Mouse (Mus musculus) embryonic facial prominence, embryonic 12.5 days (tissue): ENCODE measurements around the gene Cd63. TPM values are rescaled to one million over a fixed set of nuclear protein-coding genes. Genes with fewer than 3 reads are reported as not detected.

Source experiments
- ATAC-seq: fragments of 200-750 bp; cut with Nextera tagmentation; 2 replicates; pipeline ENCODE4 v1.8.0; 2017; ENCODE audit not compliant: insufficient number of reproducible peaks, insufficient read depth, low FRiP score, low TSS enrichment
- H3K27ac ChIP-seq: fragments of 300-500 bp; sonication (generic); 2 replicates; pipeline ENCODE4 v1.5.1; 2016; ENCODE audit warnings: mild to moderate bottlenecking
- H3K27me3 ChIP-seq: fragments of 300-500 bp; sonication (generic); 2 replicates; pipeline ENCODE4 v1.6.1; 2016; ENCODE audit warnings: mild to moderate bottlenecking, moderate library complexity
- H3K36me3 ChIP-seq: fragments of 300-500 bp; sonication (generic); 2 replicates; pipeline ENCODE4 v1.6.1; 2016; ENCODE audit warnings: mild to moderate bottlenecking
- H3K4me1 ChIP-seq: fragments of 300-500 bp; sonication (generic); 2 replicates; pipeline ENCODE4 v1.6.1; 2016
- H3K4me2 ChIP-seq: fragments of 300-500 bp; sonication (generic); replicated peaks from 2 replicates; pipeline ENCODE4 v1.6.1; 2016; ENCODE audit warnings: mild to moderate bottlenecking, moderate library complexity
- H3K4me3 ChIP-seq: fragments of 300-500 bp; sonication (generic); 2 replicates; pipeline ENCODE4 v1.5.1; 2016; ENCODE audit warnings: mild to moderate bottlenecking
- H3K9ac ChIP-seq: fragments of 300-500 bp; sonication (generic); 2 replicates; pipeline ENCODE4 v1.6.1; 2016; ENCODE audit warnings: mild to moderate bottlenecking, moderate library complexity
- H3K9me3 ChIP-seq: fragments of 300-500 bp; sonication (generic); 2 replicates; pipeline ENCODE4 v1.6.1; 2016; ENCODE audit warnings: mild to moderate bottlenecking, moderate library complexity
- WGBS: fragments of 180-500 bp; shearing (Covaris S2); methylation state at CpG from one replicate; pipeline ENCODE4 v1.1.7; 2016; 5-methylcytosine and 5-hydroxymethylcytosine counted together
- polyA plus RNA-seq: library from polyadenylated mRNA; unstranded; fragments of >200 nt; fragmentation: Nextera tagmentation; extraction: Ambion mirVana; gene quantifications from 2 replicates; pipeline ENCODE4 v1.2.1, GENCODE M21; 2016

Cd63 gene
- 459 and 465 TPM in 2 replicates for polyA plus RNA-seq

GRCm38 (mm10) chr10:128900698-128901097 lies at the start of gene Cd63:
Gene Cd63, plus strand, starts transcription at chr10:128900989.
- Histone ChIP-seq H3K4me1 (peaks cover 8% of the 10 kb centered on the region), H3K9ac (no peak within 1 kb of the TSS), H3K27ac (no peak within 1 kb of the TSS), H3K4me2 (no peak within 1 kb of the TSS), H3K9me3 (no peaks in the 10 kb centered on the region), H3K36me3 (no peaks in the 10 kb centered on the region), H3K27me3 (peaks cover 12% of the 10 kb centered on the region), H3K4me3 (no peak within 1 kb of the TSS)
- WGBS: 86% methylated on average over 3 of the region's 3 CpGs
- ATAC-seq: no peak

DNA sequence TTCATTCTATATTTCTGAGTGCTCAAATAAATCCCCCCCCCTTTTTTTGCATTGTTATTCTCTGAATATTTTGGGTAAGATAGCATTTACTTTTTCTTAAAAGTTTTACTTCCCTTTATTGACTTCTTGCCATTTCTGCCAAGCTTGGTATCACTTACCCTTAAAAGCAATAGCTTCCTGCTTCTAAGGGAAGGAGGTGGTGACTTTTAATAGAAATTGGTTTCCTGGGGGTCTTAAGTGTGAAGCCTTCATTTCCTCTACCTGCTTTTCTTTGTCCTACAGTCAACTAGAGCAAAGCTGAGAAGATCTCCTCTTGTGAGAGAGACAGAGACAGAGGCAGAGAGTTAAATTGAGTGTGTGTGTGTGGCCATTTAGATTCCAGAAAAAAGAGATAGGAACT lies 39.6 kb upstream of the Cd63 start:
- Histone ChIP-seq H3K4me3 (no peak overlapping the region), H3K36me3 (peaks cover 41% of the 10 kb centered on the region), H3K27me3 (no peaks in the 10 kb centered on the region), H3K9ac (no peak overlapping the region), H3K4me1 (no peaks in the 10 kb centered on the region), H3K27ac (no peak overlapping the region), H3K9me3 (no peaks in the 10 kb centered on the region), H3K4me2 (no peak overlapping the region)
- no peak for ATAC-seq

DNA sequence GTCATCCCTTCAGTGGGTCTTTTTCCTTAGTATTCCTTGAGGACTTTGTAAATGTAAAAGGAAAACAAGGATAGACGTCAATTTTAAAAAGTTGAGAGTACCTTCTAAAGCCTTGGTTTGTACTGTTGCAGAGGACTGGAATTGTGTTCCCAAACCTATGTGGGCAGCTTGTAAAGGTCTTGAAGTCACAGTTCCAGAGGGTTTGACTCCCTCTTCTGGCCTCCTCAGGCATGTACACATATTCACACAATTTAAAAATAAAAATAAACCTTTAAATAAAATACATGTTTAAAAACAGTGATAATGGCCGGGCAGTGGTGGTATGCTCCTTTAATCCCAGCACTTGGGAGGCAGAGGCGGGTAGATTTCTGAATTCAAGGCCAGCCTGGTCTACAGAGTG lies 34.7 kb upstream of the Cd63 start:
- no peaks in the 10 kb centered on the region for H3K27me3 ChIP-seq
- WGBS: 80% methylated on average over 3 of the region's 3 CpGs
- H3K36me3 ChIP-seq: peaks cover 33% of the 10 kb centered on the region
- no peak overlapping the region for H3K4me2 ChIP-seq
- H3K27ac ChIP-seq: no peak overlapping the region
- no peaks in the 10 kb centered on the region for H3K9me3 ChIP-seq
- no peak overlapping the region for H3K4me3 ChIP-seq
- H3K9ac ChIP-seq: no peak overlapping the region
- ATAC-seq: no peak
- no peaks in the 10 kb centered on the region for H3K4me1 ChIP-seq

GRCm38 (mm10) chr10:128866518-128866917 lies 34.3 kb upstream of the Cd63 start:
- peaks cover 35% of the 10 kb centered on the region for H3K36me3 ChIP-seq
- ATAC-seq: no peak
- no peaks in the 10 kb centered on the region for H3K4me1 ChIP-seq
- no peaks in the 10 kb centered on the region for H3K27me3 ChIP-seq
- H3K4me3 ChIP-seq: no peak overlapping the region
- H3K4me2 ChIP-seq: no peak overlapping the region
- H3K9ac ChIP-seq: no peak overlapping the region
- H3K27ac ChIP-seq: no peak overlapping the region
- WGBS: 96% methylated on average over 1 of the region's 1 CpGs
- no peaks in the 10 kb centered on the region for H3K9me3 ChIP-seq

DNA sequence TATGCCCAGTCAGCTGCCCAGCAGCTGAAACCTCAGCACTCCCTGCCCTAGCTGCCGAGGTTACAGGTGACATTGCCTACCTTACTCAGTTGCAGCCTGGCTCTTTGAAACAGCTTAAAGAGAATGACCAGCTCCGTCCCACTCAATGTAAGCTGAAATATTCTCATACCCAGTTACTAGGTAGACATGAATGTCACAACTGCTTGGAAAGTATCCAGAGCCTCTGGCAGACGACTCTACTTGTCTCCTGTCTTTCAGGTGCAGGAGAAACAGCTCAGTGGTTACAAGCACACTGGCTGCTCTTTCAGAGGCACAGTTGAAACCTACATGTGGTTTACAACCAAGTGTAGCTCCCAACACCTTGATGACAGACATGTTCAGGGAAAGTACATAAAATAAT lies 30.4 kb upstream of the Cd63 start:
- Histone ChIP-seq H3K4me2 (no peak overlapping the region), H3K27me3 (no peaks in the 10 kb centered on the region), H3K9me3 (no peaks in the 10 kb centered on the region), H3K27ac (no peak overlapping the region), H3K9ac (no peak overlapping the region), H3K4me1 (no peaks in the 10 kb centered on the region), H3K4me3 (no peak overlapping the region), H3K36me3 (peaks cover 52% of the 10 kb centered on the region)
- ATAC-seq: no peak
- 85% methylated on average over 3 of the region's 3 CpGs for WGBS

- Histone ChIP-seq H3K27me3 (no peaks in the 10 kb centered on the region), H3K9me3 (no peaks in the 10 kb centered on the region), H3K4me1 (no peaks in the 10 kb centered on the region), H3K9ac (no peak overlapping the region), H3K36me3 (peaks cover 49% of the 10 kb centered on the region), H3K27ac (no peak overlapping the region; the same call in 1 of the 2 replicates), H3K4me3 (no peak overlapping the region), H3K4me2 (no peak overlapping the region)
- no peak for ATAC-seq
Observed at GRCm38 (mm10) chr10:128878291-128878690, 22.5 kb upstream of the Cd63 start.

DNA sequence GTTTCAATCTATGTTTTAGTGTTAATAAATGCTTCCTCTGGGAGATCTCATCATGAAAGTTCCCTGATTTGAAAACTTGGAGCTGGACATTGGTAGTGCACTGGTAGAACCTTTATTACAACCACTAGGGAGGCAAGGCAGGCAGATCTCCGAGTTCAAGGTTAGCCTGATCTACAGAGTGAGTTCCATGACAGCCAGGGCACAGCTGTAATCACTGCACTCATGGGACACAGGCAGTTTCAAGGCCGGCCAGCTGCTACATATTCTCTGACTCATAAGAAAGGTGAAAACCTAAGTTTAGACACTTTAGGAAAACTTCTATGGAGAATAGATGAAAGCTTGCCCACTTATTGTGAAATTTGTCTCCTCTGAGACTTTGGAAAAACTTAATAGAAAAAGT lies 22.0 kb upstream of the Cd63 start:
- Histone ChIP-seq H3K36me3 (peaks cover 49% of the 10 kb centered on the region), H3K4me2 (no peak overlapping the region), H3K9ac (no peak overlapping the region), H3K4me1 (no peaks in the 10 kb centered on the region), H3K4me3 (no peak overlapping the region), H3K27ac (no peak overlapping the region), H3K27me3 (no peaks in the 10 kb centered on the region), H3K9me3 (no peaks in the 10 kb centered on the region)
- no peak for ATAC-seq
- WGBS: 73% methylated on average over 2 of the region's 2 CpGs

DNA sequence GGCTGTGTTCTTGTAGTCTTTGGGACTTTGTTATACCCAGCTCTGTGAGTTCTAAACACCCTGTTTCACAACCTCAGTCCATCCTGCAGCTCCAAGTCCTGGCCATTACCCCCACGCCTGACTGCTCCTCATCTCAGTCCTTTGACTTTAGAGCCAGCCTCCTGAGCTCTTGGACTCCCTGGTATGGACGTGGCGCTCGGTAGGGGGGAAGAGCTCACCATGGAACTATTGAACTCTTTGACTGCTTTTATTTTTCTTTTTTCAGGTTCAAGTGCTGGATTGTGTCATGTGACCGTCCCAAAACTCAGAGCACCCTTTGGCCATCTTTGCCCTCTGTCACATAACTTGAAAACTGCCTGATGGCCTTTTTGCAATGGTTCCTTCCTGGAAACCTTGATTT lies 18.7 kb upstream of the Cd63 start:
- Histone ChIP-seq H3K27ac (no peak overlapping the region), H3K27me3 (no peaks in the 10 kb centered on the region), H3K9me3 (no peaks in the 10 kb centered on the region), H3K4me3 (no peak overlapping the region), H3K36me3 (peaks cover 52% of the 10 kb centered on the region), H3K4me2 (no peak overlapping the region), H3K4me1 (no peaks in the 10 kb centered on the region), H3K9ac (no peak overlapping the region)
- ATAC-seq: no peak
- WGBS: 91% methylated on average over 5 of the region's 5 CpGs

GRCm38 (mm10) chr10:128888941-128889827 lies 11.6 kb upstream of the Cd63 start:
- peaks cover 34% of the 10 kb centered on the region for H3K4me1 ChIP-seq
- no peaks in the 10 kb centered on the region for H3K27me3 ChIP-seq
- no peaks in the 10 kb centered on the region for H3K9me3 ChIP-seq
- H3K4me3 ChIP-seq: peak overlapping the region; percentile 81
- peak overlapping the region; percentile 89 for H3K4me2 ChIP-seq
- peak; percentile 73 for ATAC-seq
- 2% methylated on average over 6 of the region's 7 CpGs for WGBS
- H3K27ac ChIP-seq: peak overlapping the region; percentile 96
- peaks cover 28% of the 10 kb centered on the region for H3K36me3 ChIP-seq
- peak overlapping the region; percentile 79 for H3K9ac ChIP-seq

- Histone ChIP-seq H3K9me3 (no peaks in the 10 kb centered on the region), H3K9ac (peak overlapping the region; percentile 79), H3K4me2 (peak overlapping the region; percentile 89), H3K4me3 (peak overlapping the region; percentile 81), H3K27me3 (no peaks in the 10 kb centered on the region), H3K36me3 (peaks cover 28% of the 10 kb centered on the region), H3K4me1 (peaks cover 34% of the 10 kb centered on the region), H3K27ac (peak overlapping the region; percentile 96)
- 16% methylated on average over 1 of the region's 2 CpGs for WGBS
- no peak for ATAC-seq
Observed at GRCm38 (mm10) chr10:128889846-128890245, 10.9 kb upstream of the Cd63 start.

- Histone ChIP-seq H3K27ac (peak overlapping the region; percentile 96), H3K4me1 (peaks cover 34% of the 10 kb centered on the region)
- under 1% methylated on average over 40 of the region's 40 CpGs for WGBS
Observed at GRCm38 (mm10) chr10:128890383-128891295, 10.2 kb upstream of the Cd63 start.

More at GRCm38 (mm10) chr10:128890383-128891295, 10.2 kb upstream of the Cd63 start:
- peak overlapping the region; percentile 81 for H3K4me3 ChIP-seq
- ATAC-seq: peak; percentile 16; the same call in 1 of the 2 replicates
- peak overlapping the region; percentile 79 for H3K9ac ChIP-seq
- no peaks in the 10 kb centered on the region for H3K27me3 ChIP-seq
- H3K9me3 ChIP-seq: no peaks in the 10 kb centered on the region
- peaks cover 20% of the 10 kb centered on the region for H3K36me3 ChIP-seq
- peak overlapping the region; percentile 89 for H3K4me2 ChIP-seq
